Mouse (Mus musculus) B cell, adult 2 months (primary cell): ENCODE data around the gene Smarcc1.
"Not testable (repeated sequence)": the region's sequence is repeated elsewhere in the genome, so short reads cannot be mapped to it uniquely, and the experiment has no call there.

Experiments
- DNase-seq, 2 experiments: peaks; one replicate each; pipeline ENCODE4 v3.0.0; 2022

Smarcc1 gene

GRCm38 (mm10) chr9:110116977-110117778, at the start of gene Smarcc1:
Smarcc1 (plus strand) TSS chr9:110117708.
- peak; percentile 91 for DNase-seq

GRCm38 (mm10) chr9:110068745-110069144, 48.8 kb upstream of the Smarcc1 start:
- DNase-seq, result no peak

- DNase-seq, result no peak
These were observed 47.1 kb upstream of the Smarcc1 start for GRCm38 (mm10) chr9:110070358-110070757.

- DNase-seq, result no peak
These were observed 46.5 kb upstream of the Smarcc1 start for GRCm38 (mm10) chr9:110071011-110071410.

- peak; percentile 78 to 80 for DNase-seq
These were observed 45.7 kb upstream of the Smarcc1 start for GRCm38 (mm10) chr9:110071843-110072242.

- not testable (repeated sequence) for DNase-seq
These were observed 41.0 kb upstream of the Smarcc1 start for GRCm38 (mm10) chr9:110076468-110076867.

- DNase-seq, result no peak
These were observed 36.4 kb upstream of the Smarcc1 start for GRCm38 (mm10) chr9:110081066-110081465.

GRCm38 (mm10) chr9:110084201-110084964, 33.1 kb upstream of the Smarcc1 start:
- DNase-seq, result no peak

- DNase-seq, result no peak
These were observed 31.8 kb upstream of the Smarcc1 start for GRCm38 (mm10) chr9:110085693-110086092.

- peak; percentile 37 to 50 for DNase-seq
These were observed 24.2 kb upstream of the Smarcc1 start for GRCm38 (mm10) chr9:110093303-110093702.

GRCm38 (mm10) chr9:110094761-110095160, 22.7 kb upstream of the Smarcc1 start:
- no peak for DNase-seq

GRCm38 (mm10) chr9:110097791-110098190, 19.7 kb upstream of the Smarcc1 start:
- DNase-seq, result no peak

GRCm38 (mm10) chr9:110100627-110101600, 16.6 kb upstream of the Smarcc1 start:
- DNase-seq, result peak; percentile 96 to 97

GRCm38 (mm10) chr9:110116353-110116976, 1.0 kb upstream of the Smarcc1 start:
- no peak for DNase-seq

GRCm38 (mm10) chr9:110117779-110118139, 251 bp downstream of the Smarcc1 start, which contains the start of gene Dhx30:
Dhx30 (minus strand) TSS chr9:110117830.
- no peak for DNase-seq

- DNase-seq, result peak; percentile 29 to 31
These were observed 741 bp downstream of the Smarcc1 start for GRCm38 (mm10) chr9:110118249-110118648.

- DNase-seq, result no peak
These were observed 3.9 kb downstream of the Smarcc1 start for GRCm38 (mm10) chr9:110121424-110121823.

- DNase-seq, result no peak
These were observed 5.8 kb downstream of the Smarcc1 start for GRCm38 (mm10) chr9:110123322-110123721.

- not testable (repeated sequence) for DNase-seq
These were observed 6.6 kb downstream of the Smarcc1 start for GRCm38 (mm10) chr9:110124008-110124540.

GRCm38 (mm10) chr9:110130896-110131524, 13.5 kb downstream of the Smarcc1 start:
- DNase-seq, result no peak

- peak; percentile 99 for DNase-seq
These were observed 14.2 kb downstream of the Smarcc1 start for GRCm38 (mm10) chr9:110131525-110132197.
